Mouse (Mus musculus) olfactory bulb, adult 2 months (tissue): Measurements from ENCODE around the gene Stard5. TPM values are rescaled to one million over a fixed set of nuclear protein-coding genes. Genes with fewer than 3 reads are reported as not detected.

Source experiments
- H3K27ac ChIP-seq: fragments of 200-500 bp; 2 replicates; pipeline ENCODE4 v1.5.1; 2012; ENCODE audit warnings: low read depth, low read length; ENCODE audit not compliant: insufficient read depth
- H3K4me1 ChIP-seq: fragments of 200-500 bp; 2 replicates; pipeline ENCODE4 v1.6.1; 2012; ENCODE audit warnings: low read length; ENCODE audit not compliant: control insufficient read depth, insufficient read depth
- H3K4me3 ChIP-seq: fragments of 200-500 bp; 2 replicates; pipeline ENCODE4 v1.5.1; 2012; ENCODE audit warnings: mild to moderate bottlenecking, low read depth, low read length, moderate library complexity; ENCODE audit not compliant: insufficient read depth
- CTCF ChIP-seq: fragments of 200-500 bp; IDR thresholded peaks from 2 replicates; pipeline ENCODE4 v1.5.1; 2012; ENCODE audit warnings: low read depth, mild to moderate bottlenecking, low read length, moderate library complexity; ENCODE audit not compliant: insufficient read depth
- POLR2A ChIP-seq: fragments of 200-500 bp; IDR thresholded peaks from 2 replicates; pipeline ENCODE4 v1.6.1; 2012; ENCODE audit warnings: mild to moderate bottlenecking, low read depth, low read length, moderate library complexity; ENCODE audit not compliant: insufficient read depth
- WGBS: fragments of 180-500 bp; shearing (Covaris S2); methylation state at CpG from one replicate; pipeline ENCODE4 v1.1.7; 2018; 5-methylcytosine and 5-hydroxymethylcytosine counted together
- polyA plus RNA-seq: library from polyadenylated mRNA; stranded (reverse); fragments of >200 nt; gene quantifications from 2 replicates; pipeline ENCODE4 v1.2.4, GENCODE M21; 2012; ENCODE audit warnings: low replicate concordance; ENCODE audit not compliant: missing spikeins, insufficient read depth, insufficient read length

Stard5 gene
- polyA plus RNA-seq, 1 experiment = not detected

GRCm38 (mm10) chr7:83641163-83641562, 9.4 kb downstream of the Stard5 start:
- no peak for TF ChIP-seq POLR2A
- no peak for TF ChIP-seq CTCF
- Histone ChIP-seq H3K4me3 (no peak overlapping the region), H3K27ac (no peak overlapping the region), H3K4me1 (no peaks in the 10 kb centered on the region)
- WGBS = 94% methylated on average over 2 of the region's 2 CpGs

GRCm38 (mm10) chr7:83643581-83643980, 11.8 kb downstream of the Stard5 start:
- no peak for TF ChIP-seq POLR2A
- TF ChIP-seq CTCF = no peak
- H3K4me3 ChIP-seq = no peak overlapping the region
- 94% methylated on average over 6 of the region's 6 CpGs for whole genome bisulfite sequencing
- H3K4me1 ChIP-seq = 0 out of 2 replicates have a peak, but pooled peaks cover 2% of the 10 kb centered on the region
- no peak overlapping the region for H3K27ac ChIP-seq

- WGBS = 80% methylated on average over 2 of the region's 2 CpGs
- Histone ChIP-seq H3K4me3 (no peak overlapping the region), H3K27ac (no peak overlapping the region), H3K4me1 (0 out of 2 replicates have a peak, but pooled peaks cover 3% of the 10 kb centered on the region)
- TF ChIP-seq CTCF = no peak
- TF ChIP-seq POLR2A = no peak
Observed at GRCm38 (mm10) chr7:83644761-83645160, 13.0 kb downstream of the Stard5 start.

GRCm38 (mm10) chr7:83645476-83645875, 13.7 kb downstream of the Stard5 start:
- no peak overlapping the region for H3K4me3 ChIP-seq
- no peak overlapping the region for H3K27ac ChIP-seq
- no peak for TF ChIP-seq POLR2A
- no peak for TF ChIP-seq CTCF
- WGBS = 86% methylated on average over 5 of the region's 5 CpGs
- H3K4me1 ChIP-seq = 0 out of 2 replicates have a peak, but pooled peaks cover 3% of the 10 kb centered on the region

- TF ChIP-seq CTCF (no peak), POLR2A (no peak)
- no peak overlapping the region for H3K27ac ChIP-seq
- no peak overlapping the region for H3K4me3 ChIP-seq
- 57% methylated on average over 7 of the region's 7 CpGs for WGBS
- 0 out of 2 replicates have a peak, but pooled peaks cover 3% of the 10 kb centered on the region for H3K4me1 ChIP-seq
Observed at GRCm38 (mm10) chr7:83648807-83649206, 17.0 kb downstream of the Stard5 start.

GRCm38 (mm10) chr7:83650638-83651037, 18.9 kb downstream of the Stard5 start:
- 94% methylated on average over 5 of the region's 5 CpGs for WGBS

GRCm38 (mm10) chr7:83652498-83652897, 20.7 kb downstream of the Stard5 start:
- TF ChIP-seq POLR2A (no peak), CTCF (no peak)
- WGBS = 87% methylated on average over 5 of the region's 5 CpGs
- H3K27ac ChIP-seq = no peak overlapping the region
- H3K4me3 ChIP-seq = no peak overlapping the region
- H3K4me1 ChIP-seq = 0 out of 2 replicates have a peak, but pooled peaks cover 3% of the 10 kb centered on the region

More at GRCm38 (mm10) chr7:83650638-83651037, 18.9 kb downstream of the Stard5 start:
- no peak for TF ChIP-seq CTCF
- no peak for TF ChIP-seq POLR2A
- no peak overlapping the region for H3K4me3 ChIP-seq
- 0 out of 2 replicates have a peak, but pooled peaks cover 3% of the 10 kb centered on the region for H3K4me1 ChIP-seq
- H3K27ac ChIP-seq = no peak overlapping the region

GRCm38 (mm10) chr7:83653605-83654051, 21.9 kb downstream of the Stard5 start:
- Histone ChIP-seq H3K4me3 (no peak overlapping the region), H3K4me1 (no peaks in the 10 kb centered on the region), H3K27ac (no peak overlapping the region)
- 93% methylated on average over 2 of the region's 2 CpGs for WGBS
- TF ChIP-seq CTCF = no peak
- no peak for TF ChIP-seq POLR2A

- H3K4me1 ChIP-seq = no peaks in the 10 kb centered on the region
- TF ChIP-seq CTCF = no peak
- TF ChIP-seq POLR2A = no peak
- WGBS = 93% methylated on average over 2 of the region's 2 CpGs
- H3K27ac ChIP-seq = no peak overlapping the region
- no peak overlapping the region for H3K4me3 ChIP-seq
Observed at GRCm38 (mm10) chr7:83654196-83654595, 22.4 kb downstream of the Stard5 start.
